Mouse (Mus musculus) lung, adult 2 months (tissue): ENCODE results near the gene Gabrg3.

Experiments used
- CTCF ChIP-seq: fragments of 200-500 bp; IDR thresholded peaks from 2 replicates; pipeline ENCODE4 v1.5.1; 2011; ENCODE audit warnings: mild to moderate bottlenecking, low read length, control low read depth; ENCODE audit not compliant: insufficient read depth
- POLR2A ChIP-seq: fragments of 200-500 bp; IDR thresholded peaks from 2 replicates; pipeline ENCODE4 v1.6.1; 2011; ENCODE audit warnings: low read depth, mild to moderate bottlenecking, control low read depth, low read length, borderline replicate concordance; ENCODE audit errors: extremely low read depth

- TF ChIP-seq POLR2A (no peak), CTCF (no peak)
These were observed 34.1 kb upstream of the Gabrg3 start for GRCm38 (mm10) chr7:57421044-57421443.
